Mouse (Mus musculus) CH12.LX (cell line): ENCODE results near the gene Rspry1. TPM values are rescaled to one million over a fixed set of nuclear protein-coding genes. Genes with fewer than 3 reads are reported as not detected.

Experiments used
- DNase-seq: peaks from one replicate; pipeline ENCODE4 v3.0.0-alpha.2; 2013; ENCODE audit errors: extremely low read depth
- H3K27ac ChIP-seq: 2 replicates; pipeline ENCODE4 v1.5.1; 2012; ENCODE audit warnings: low read depth, mild to moderate bottlenecking, control low read depth, moderate library complexity; ENCODE audit not compliant: insufficient read depth
- H3K27me3 ChIP-seq: replicated peaks from 2 replicates; pipeline ENCODE3; 2012; ENCODE audit warnings: inconsistent platforms
- H3K36me3 ChIP-seq, 2 experiments: replicated peaks in 1 of 2; 2 replicates each; pipeline versions ENCODE3 to v1.6.1; 2012; ENCODE audit warnings: inconsistent platforms in 1 of 2, low read length in 1 of 2, mild to moderate bottlenecking in 1 of 2, mixed read lengths in 1 of 2, moderate library complexity in 1 of 2; ENCODE audit not compliant: control insufficient read depth in 1 of 2, insufficient read depth in 1 of 2
- H3K4me1 ChIP-seq, 2 experiments: 2 replicates each; pipeline ENCODE4 v1.6.1; 2012; ENCODE audit warnings: inconsistent platforms in 1 of 2, moderate library complexity in 1 of 2; ENCODE audit not compliant: insufficient read depth in 2 of 2, control insufficient read depth in 1 of 2
- H3K4me2 ChIP-seq: 2 replicates; pipeline ENCODE4 v1.6.1; 2012; ENCODE audit warnings: low read depth, mild to moderate bottlenecking, control low read depth; ENCODE audit not compliant: poor library complexity, insufficient read depth, severe bottlenecking
- H3K4me3 ChIP-seq, 3 experiments: fragments of 150-350 bp in 1 of 3; sonication (generic) in 1 of 3; replicated peaks in 1 of 3; 2 replicates each; pipeline versions ENCODE3 to v1.5.1; 2011 to 2012; ENCODE audit warnings: low read depth in 2 of 3, low read length in 2 of 3, mild to moderate bottlenecking in 2 of 3, moderate library complexity in 2 of 3, control low read depth in 1 of 3, improper control_type of control experiment in 1 of 3, inconsistent platforms in 1 of 3, mixed read lengths in 1 of 3; ENCODE audit not compliant: poor library complexity in 1 of 3
- H3K79me2 ChIP-seq: replicated peaks from 2 replicates; pipeline ENCODE4 v1.6.1; 2012; ENCODE audit warnings: mild to moderate bottlenecking, moderate library complexity; ENCODE audit not compliant: control insufficient read depth, poor library complexity, insufficient read depth, severe bottlenecking; ENCODE audit errors: extremely low read depth
- H3K9ac ChIP-seq: 2 replicates; pipeline ENCODE4 v1.6.1; 2012; ENCODE audit warnings: low read depth, mild to moderate bottlenecking, control low read depth, moderate library complexity; ENCODE audit not compliant: insufficient read depth
- H3K9me3 ChIP-seq: replicated peaks from 2 replicates; pipeline ENCODE3; 2012; ENCODE audit warnings: low read length, inconsistent platforms, mixed read lengths
- CTCF ChIP-seq, 2 experiments: IDR thresholded peaks in 1 of 2; conservative IDR thresholded peaks in 1 of 2; 2 replicates each; pipeline ENCODE4 v1.5.1; 2011 to 2012; ENCODE audit warnings: low read depth in 2 of 2, low read length in 2 of 2, improper control_type of control experiment in 1 of 2, inconsistent platforms in 1 of 2, mild to moderate bottlenecking in 1 of 2, moderate library complexity in 1 of 2
- IRF4 ChIP-seq: IDR thresholded peaks from 2 replicates; pipeline ENCODE4 v1.6.1; 2014; ENCODE audit warnings: low read depth, mild to moderate bottlenecking, inconsistent platforms, low read length, improper control_type of control experiment
- JUND ChIP-seq: conservative IDR thresholded peaks from 2 replicates; pipeline ENCODE4 v1.6.1; 2011; ENCODE audit warnings: low read depth, low read length, improper control_type of control experiment
- NELFE ChIP-seq: IDR thresholded peaks from 2 replicates; pipeline ENCODE4 v1.6.1; 2011; ENCODE audit warnings: low read depth, low read length, improper control_type of control experiment
- NRF1 ChIP-seq: IDR thresholded peaks from 2 replicates; pipeline ENCODE4 v1.6.1; 2014; ENCODE audit warnings: low read depth, mild to moderate bottlenecking, inconsistent platforms, low read length, improper control_type of control experiment, moderate library complexity
- RAD21 ChIP-seq: IDR thresholded peaks from 2 replicates; pipeline ENCODE4 v1.6.1; 2011; ENCODE audit warnings: low read depth, mild to moderate bottlenecking, low read length, improper control_type of control experiment, moderate library complexity
- SMC3 ChIP-seq: IDR thresholded peaks from 2 replicates; pipeline ENCODE4 v1.6.1; 2011; ENCODE audit warnings: low read depth, low read length, improper control_type of control experiment
- TBP ChIP-seq: conservative IDR thresholded peaks from 2 replicates; pipeline ENCODE4 v1.6.1; 2011; ENCODE audit warnings: low read depth, low read length, improper control_type of control experiment
- UBTF ChIP-seq: IDR thresholded peaks from 2 replicates; pipeline ENCODE4 v1.6.1; 2012; ENCODE audit warnings: low read depth, mild to moderate bottlenecking, inconsistent platforms, low read length, improper control_type of control experiment, moderate library complexity
- USF1 ChIP-seq: IDR thresholded peaks from 2 replicates; pipeline ENCODE4 v1.6.1; 2014; ENCODE audit warnings: low read depth, mild to moderate bottlenecking, inconsistent platforms, low read length, improper control_type of control experiment
- dilution Hi-C: fragments of 300-500 bp; cut with MboI; formaldehyde crosslinking; loops from 2 replicates; pipeline ENCODE4 v1.14.3; 2020; ENCODE audit warnings: low sequenced_read_pairs; ENCODE audit not compliant: extremely low pct_unique_long_range_greater_than_20kb, extremely low pct_ligation_motif_present
- in situ Hi-C: fragments of 300-500 bp; cut with MboI; formaldehyde crosslinking; loops from 3 replicates; pipeline ENCODE4 v1.14.3; 2019; ENCODE audit warnings: low sequenced_read_pairs, low pct_ligation_motif_present, low pct_unique_long_range_greater_than_20kb, mixed read lengths
- polyA plus RNA-seq: library from polyadenylated mRNA; unstranded; fragments of >175 nt; gene quantifications from 2 replicates; pipeline ENCODE4 v1.2.1, GENCODE M21; 2012; ENCODE audit warnings: low read depth; ENCODE audit not compliant: insufficient read length
- total RNA-seq, 2 experiments: library from RNA; depleted of rRNA; stranded (reverse); fragments of 300-350 nt in 1 of 2; fragments of >200 nt in 1 of 2; gene quantifications; 2 replicates each; pipeline ENCODE4 v1.2.3; 2012 to 2014

Gene Rspry1
- total and polyA plus RNA-seq, 3 experiments = 13.4 to 23.5 (median 18.0) TPM

DNA sequence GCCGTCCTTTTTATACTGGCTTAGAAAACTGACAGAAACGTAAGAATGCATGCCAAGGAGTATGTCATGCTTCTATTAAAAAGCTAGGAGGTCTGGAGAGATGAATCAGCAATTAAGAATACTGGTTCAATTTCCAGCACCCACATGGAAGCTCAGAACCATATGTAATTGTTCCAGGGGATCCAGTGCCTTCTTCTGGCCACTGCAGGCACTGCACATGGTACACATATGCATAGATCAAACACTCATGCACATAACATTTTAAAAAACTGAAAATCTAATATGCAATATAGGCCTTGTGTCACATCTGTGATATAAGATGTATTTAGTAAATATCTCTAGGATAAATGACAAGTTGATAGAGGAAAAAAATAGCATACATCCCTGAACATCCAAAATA lies 56.3 kb downstream of the Rspry1 start:
- no peaks in the 10 kb centered on the region for H3K4me1 ChIP-seq
- TF ChIP-seq JUND (no peak), RAD21 (peak; percentile 31), CTCF (conservative IDR thresholded peaks at IDR 0.05 in 1 of 2, IDR thresholded peaks at IDR 0.05 in 1 of 2; ENCODE audit: low read depth in 2 of 2, low read length in 2 of 2) (peak in 1 of 2 experiments; percentile 52; a peak in 3 of 4 replicates), SMC3 (peak; percentile 40)
- no peaks in the 10 kb centered on the region; the same call in 1 of the 2 replicates for H3K79me2 ChIP-seq
- H3K4me2 ChIP-seq = no peak overlapping the region
- no peak overlapping the region for H3K9ac ChIP-seq
- no peak overlapping the region for H3K4me3 ChIP-seq
- dilution Hi-C loops (no loop called here), in situ Hi-C loops (no loop called here)
- H3K27me3 ChIP-seq = no peaks in the 10 kb centered on the region
- H3K27ac ChIP-seq = no peak overlapping the region
- H3K36me3 ChIP-seq = peaks cover 10 to 46% of the 10 kb centered on the region in 2 experiments
- no peak for DNase-seq
- H3K9me3 ChIP-seq = no peaks in the 10 kb centered on the region

GRCm38 (mm10) chr8:94660418-94660817 lies 58.7 kb downstream of the Rspry1 start:
- in situ Hi-C loops = no loop called here

DNA sequence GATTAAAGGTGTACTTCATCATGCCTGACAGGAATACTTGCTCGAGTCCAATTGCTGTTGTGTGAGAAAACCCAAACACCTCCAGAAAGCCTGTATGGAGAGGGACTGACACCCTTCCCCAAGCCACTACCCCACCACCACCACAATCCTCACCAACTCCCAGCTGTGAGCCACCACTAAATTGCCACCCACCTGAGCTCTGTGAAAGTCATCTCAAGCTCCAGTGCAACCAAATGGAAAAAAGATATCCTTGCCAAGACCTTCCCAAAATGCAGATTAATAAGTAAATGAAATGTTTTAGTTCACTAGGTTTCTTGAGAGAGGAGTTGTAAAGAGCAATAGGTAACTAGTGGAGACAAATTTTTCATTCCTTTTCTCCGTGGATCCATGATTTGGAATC lies 63.0 kb downstream of the Rspry1 start:
- Histone ChIP-seq H3K9me3 (no peaks in the 10 kb centered on the region), H3K27me3 (no peaks in the 10 kb centered on the region), H3K27ac (no peak overlapping the region), H3K4me1 (peaks cover 0 to 13% of the 10 kb centered on the region in 2 experiments; a peak in 2 of 4 replicates), H3K9ac (no peak overlapping the region), H3K4me3 (no peak overlapping the region), H3K79me2 (peaks cover 17% of the 10 kb centered on the region), H3K4me2 (no peak overlapping the region), H3K36me3 (peaks cover 1 to 25% of the 10 kb centered on the region in 2 experiments)
- in situ Hi-C loops (no loop called here), dilution Hi-C loops (no loop called here)
- DNase-seq = no peak
- TF ChIP-seq UBTF (no peak), SMC3 (no peak), NELFE (no peak), RAD21 (no peak), TBP (no peak), NRF1 (no peak)

More at GRCm38 (mm10) chr8:94660418-94660817, 58.7 kb downstream of the Rspry1 start:
- no peak overlapping the region for H3K4me3 ChIP-seq
- no peaks in the 10 kb centered on the region for H3K79me2 ChIP-seq
- DNase-seq = no peak
- peaks cover 0 to 27% of the 10 kb centered on the region in 2 experiments for H3K36me3 ChIP-seq
- no peak overlapping the region for H3K27ac ChIP-seq
- no peaks in the 10 kb centered on the region for H3K9me3 ChIP-seq
- H3K27me3 ChIP-seq = no peaks in the 10 kb centered on the region
- no peaks in the 10 kb centered on the region for H3K4me1 ChIP-seq
- H3K9ac ChIP-seq = no peak overlapping the region
- TF ChIP-seq TBP (no peak), USF1 (no peak), JUND (no peak), IRF4 (no peak), RAD21 (no peak)
- TF ChIP-seq, all 38 proteins: peak for 0
- H3K4me2 ChIP-seq = no peak overlapping the region
- dilution Hi-C loops = no loop called here
